Mouse (Mus musculus) erythroblast, embryonic 14.5 days (primary cell): ENCODE measurements around the gene Gm13119.
"Not testable (repeated sequence)": the region's sequence is repeated elsewhere in the genome, so short reads cannot be mapped to it uniquely, and the experiment has no call there.

Experiments used
- GATA1 ChIP-seq: IDR thresholded peaks from 2 replicates; pipeline ENCODE4 v1.6.1; 2012; ENCODE audit warnings: low read length, inconsistent platforms, mixed read lengths
- TAL1 ChIP-seq: IDR thresholded peaks from 3 replicates; pipeline ENCODE4 v1.6.1; 2012; ENCODE audit warnings: low read length, inconsistent platforms, mixed read lengths

- TF ChIP-seq GATA1, TAL1: not testable (repeated sequence)
Measured at GRCm38 (mm10) chr4:144312666-144313460, 44.9 kb upstream of the Gm13119 start.
